Mouse (Mus musculus) G1E (cell line): Measurements from ENCODE around the gene Trem2. TPM values are rescaled to one million over a fixed set of nuclear protein-coding genes. Genes with fewer than 3 reads are reported as not detected.
A peak's percentile ranks its signal among the peaks of the same experiment; 100 is the strongest.
"Not testable (repeated sequence)": the region's sequence is repeated elsewhere in the genome, so short reads cannot be mapped to it uniquely, and the experiment has no call there.

Experiments used
- ATAC-seq: 2 replicates; pipeline ENCODE4 v1.8.0; 2016; ENCODE audit warnings: mild to moderate bottlenecking; ENCODE audit not compliant: insufficient number of reproducible peaks, poor library complexity, low FRiP score, severe bottlenecking; ENCODE audit errors: extremely low read depth
- DNase-seq: peaks from one replicate; pipeline ENCODE4 v3.0.0; 2012; ENCODE audit warnings: low spot score
- H3K27me3 ChIP-seq: 2 replicates; pipeline ENCODE4 v1.6.1; 2012; ENCODE audit warnings: mild to moderate bottlenecking, low read length, inconsistent platforms; ENCODE audit not compliant: insufficient read depth
- H3K36me3 ChIP-seq: replicated peaks from 2 replicates; pipeline ENCODE3; 2012; ENCODE audit warnings: mild to moderate bottlenecking, inconsistent platforms
- H3K4me1 ChIP-seq: 2 replicates; pipeline ENCODE4 v1.6.1; 2012; ENCODE audit warnings: low read depth, low read length, inconsistent platforms, mixed read lengths; ENCODE audit not compliant: insufficient read depth
- H3K4me3 ChIP-seq: 2 replicates; pipeline ENCODE4 v1.5.1; 2012; ENCODE audit warnings: low read depth, mild to moderate bottlenecking, inconsistent platforms, low read length, moderate library complexity, mixed read lengths
- H3K9me3 ChIP-seq: replicated peaks from 2 replicates; pipeline ENCODE4 v1.6.1; 2012; ENCODE audit warnings: inconsistent platforms
- CTCF ChIP-seq: IDR thresholded peaks from 2 replicates; pipeline ENCODE4 v1.5.1; 2012; ENCODE audit warnings: low read depth, low read length, inconsistent platforms, mixed read lengths
- GATA1 ChIP-seq: IDR thresholded peaks from 2 replicates; pipeline ENCODE4 v1.6.1; 2012; ENCODE audit warnings: borderline replicate concordance, low read length, inconsistent platforms, mixed read lengths
- GATA2 ChIP-seq: IDR thresholded peaks from 2 replicates; pipeline ENCODE4 v1.6.1; 2012; ENCODE audit warnings: low read depth, low read length, inconsistent platforms, borderline replicate concordance
- POLR2AphosphoS5 ChIP-seq: IDR thresholded peaks from 2 replicates; pipeline ENCODE4 v1.6.1; 2012; ENCODE audit warnings: low read depth, low read length, inconsistent platforms; ENCODE audit not compliant: insufficient replicate concordance
- TAL1 ChIP-seq: conservative IDR thresholded peaks from 2 replicates; pipeline ENCODE4 v1.6.1; 2012; ENCODE audit warnings: low read depth, low read length, inconsistent platforms, mixed read lengths
- polyA plus RNA-seq: library from polyadenylated mRNA; stranded (reverse); fragments of >175 nt; gene quantifications from 2 replicates; pipeline ENCODE4 v1.2.3, GENCODE M21; 2012
- total RNA-seq, 2 experiments: library from RNA; stranded (forward) in 1 of 2; stranded (reverse) in 1 of 2; fragments of 200-1000 nt in 1 of 2; fragments of >200 nt in 1 of 2; fragmentation: Nextera tagmentation in 1 of 2; gene quantifications; 2 replicates each; pipeline ENCODE4 v1.2.3; 2014 to 2017

Trem2 gene
- total RNA-seq (2014; fragmentation: Nextera tagmentation) (0.44 and 2.3 TPM in 2 replicates), total RNA-seq (2017) (0.60 and 0.87 TPM in 2 replicates), polyA plus RNA-seq (1.0 and 1.3 TPM in 2 replicates)

DNA sequence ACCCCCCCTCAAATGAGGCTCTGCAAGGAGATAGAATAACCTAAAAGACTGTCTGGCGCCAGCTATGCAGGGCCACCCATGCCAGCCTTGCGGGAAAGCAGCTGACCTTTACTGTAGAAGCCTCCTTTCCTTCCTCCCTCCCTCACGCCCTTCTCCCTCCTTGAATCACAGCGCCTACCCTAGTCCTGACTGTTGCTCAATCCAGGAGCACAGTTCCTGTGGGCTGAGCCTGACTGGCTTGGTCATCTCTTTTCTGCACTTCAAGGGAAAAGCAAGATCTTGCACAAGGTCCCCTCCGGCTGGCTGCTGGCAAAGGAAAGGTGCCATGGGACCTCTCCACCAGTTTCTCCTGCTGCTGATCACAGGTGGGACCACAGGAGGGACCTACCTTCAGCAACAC, at the start of gene Trem2:
Gene Trem2, plus strand, starts transcription at position 171 of the 400 bp plus-strand sequence.
- Histone ChIP-seq H3K9me3 (no peaks in the 10 kb centered on the region), H3K4me3 (no peak within 1 kb of the TSS), H3K27me3 (peaks cover 15% of the 10 kb centered on the region; the same call in 1 of the 2 replicates), H3K4me1 (peaks cover 33% of the 10 kb centered on the region), H3K36me3 (no peaks in the 10 kb centered on the region)
- TF ChIP-seq TAL1 (no peak), GATA1 (no peak), CTCF (no peak), POLR2AphosphoS5 (no peak), GATA2 (no peak)
- DNase-seq (no peak), ATAC-seq (no peak)

DNA sequence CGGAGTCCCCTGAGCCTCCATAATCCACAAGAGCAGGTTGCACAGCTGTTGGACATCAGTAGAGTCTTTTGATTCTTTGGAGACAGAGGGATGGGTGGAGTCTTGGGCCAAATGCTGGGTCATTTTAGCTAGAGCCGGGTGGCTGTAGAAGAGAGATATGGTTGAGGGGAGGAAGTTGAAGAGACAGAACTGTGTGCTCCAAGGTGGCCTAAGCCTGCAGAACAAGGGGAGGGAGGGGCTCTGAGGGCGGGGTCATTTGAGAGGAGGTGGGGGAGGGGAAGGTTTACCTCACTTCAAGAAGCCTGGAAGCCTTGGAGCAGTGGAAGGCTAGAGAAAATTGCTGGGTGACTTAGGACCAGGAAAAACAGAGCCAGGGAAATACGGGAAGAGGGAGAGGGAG, 47.0 kb upstream of the Trem2 start, which contains the start of gene Treml2:
Gene Treml2, plus strand, starts transcription at position 296 of the 400 bp plus-strand sequence.
- DNase-seq = peak; percentile 84
- H3K36me3 ChIP-seq = peaks cover 30% of the 10 kb centered on the region
- peaks cover 81% of the 10 kb centered on the region for H3K4me1 ChIP-seq
- no peak for TF ChIP-seq GATA2
- TF ChIP-seq POLR2AphosphoS5 = no peak
- TF ChIP-seq TAL1 = peak; percentile 77
- peak within 1 kb of the TSS; percentile 76 for H3K4me3 ChIP-seq
- H3K9me3 ChIP-seq = no peaks in the 10 kb centered on the region
- H3K27me3 ChIP-seq = no peaks in the 10 kb centered on the region
- ATAC-seq = peak; percentile 83

DNA sequence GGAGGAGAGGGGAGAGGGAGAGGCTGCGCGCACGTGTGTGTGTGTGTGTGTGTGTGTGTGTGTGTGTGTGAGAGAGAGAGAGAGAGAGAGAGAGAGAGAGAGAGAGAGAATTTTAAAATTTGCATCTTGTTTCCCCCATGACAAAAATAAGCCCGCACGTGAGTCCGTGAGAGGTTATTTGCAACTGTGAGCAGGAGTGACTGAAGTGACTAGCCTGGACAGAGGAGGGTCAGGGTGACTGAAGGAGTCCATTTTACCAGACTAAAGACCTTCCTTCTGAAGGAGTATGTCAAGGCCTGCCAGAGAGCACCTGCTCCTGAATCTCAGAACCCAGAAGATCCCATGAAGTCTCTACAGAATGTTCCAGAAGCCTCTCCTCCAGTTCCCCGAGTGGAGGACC, 46.4 kb upstream of the Trem2 start:
- ATAC-seq = no peak
- TF ChIP-seq POLR2AphosphoS5 (no peak), GATA1 (no peak), CTCF (no peak), GATA2 (no peak), TAL1 (no peak)
- peak overlapping the region; percentile 76 for H3K4me3 ChIP-seq
- no peak for DNase-seq
- H3K4me1 ChIP-seq = peaks cover 83% of the 10 kb centered on the region
- no peaks in the 10 kb centered on the region for H3K9me3 ChIP-seq
- peaks cover 35% of the 10 kb centered on the region for H3K36me3 ChIP-seq
- no peaks in the 10 kb centered on the region for H3K27me3 ChIP-seq

DNA sequence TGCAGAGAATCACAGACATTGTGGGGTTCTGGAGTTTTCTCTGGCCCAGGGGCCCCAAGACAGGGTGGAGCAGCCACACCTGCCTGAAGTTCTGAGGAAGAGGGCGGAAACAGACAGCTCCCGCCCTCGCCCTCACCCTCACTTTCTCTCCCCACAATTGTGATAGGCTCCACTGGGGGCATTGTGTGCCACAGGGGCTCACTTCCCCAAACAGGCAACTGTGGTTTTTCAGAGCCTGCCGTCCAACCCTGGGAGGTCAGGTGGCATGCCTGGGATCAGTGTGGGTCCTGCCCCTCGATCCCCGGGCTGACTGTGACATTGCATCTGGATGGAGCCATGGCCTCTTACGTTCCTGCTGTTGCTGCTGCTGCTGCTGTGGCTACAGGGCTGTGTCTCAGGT, 46.0 kb upstream of the Trem2 start:
- peak; percentile 68 for ATAC-seq
- peaks cover 85% of the 10 kb centered on the region for H3K4me1 ChIP-seq
- H3K27me3 ChIP-seq = no peaks in the 10 kb centered on the region
- peak overlapping the region; percentile 76 for H3K4me3 ChIP-seq
- DNase-seq = peak; percentile 78
- no peaks in the 10 kb centered on the region for H3K9me3 ChIP-seq
- TF ChIP-seq POLR2AphosphoS5 = no peak
- no peak for TF ChIP-seq TAL1
- no peak for TF ChIP-seq CTCF
- TF ChIP-seq GATA1 = no peak
- no peak for TF ChIP-seq GATA2
- peaks cover 39% of the 10 kb centered on the region for H3K36me3 ChIP-seq

DNA sequence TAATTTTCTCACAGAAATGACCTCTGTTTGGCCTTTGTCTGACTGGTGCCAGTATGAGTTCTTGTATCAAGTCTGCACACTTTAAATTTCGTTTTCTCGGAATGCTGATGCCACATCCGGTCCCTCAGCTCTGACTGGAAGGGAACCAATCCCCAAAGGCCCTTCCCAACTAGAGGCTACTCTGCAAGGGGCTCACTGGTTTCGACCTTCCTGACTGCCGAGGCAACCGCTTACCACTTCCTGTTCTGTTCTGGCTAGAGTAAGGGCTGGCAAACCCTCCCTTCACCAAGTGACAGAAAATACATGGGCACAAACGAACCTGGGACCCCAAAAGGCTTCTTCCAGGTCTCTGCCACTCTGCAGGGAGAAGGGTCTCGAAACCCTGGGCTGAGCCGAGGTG, 45.3 kb upstream of the Trem2 start:
- TF ChIP-seq TAL1 (no peak), GATA1 (no peak), CTCF (no peak), POLR2AphosphoS5 (no peak), GATA2 (no peak)
- DNase-seq (peak; percentile 80), ATAC-seq (peak; percentile 57)
- no peaks in the 10 kb centered on the region for H3K27me3 ChIP-seq
- peak overlapping the region; percentile 76 for H3K4me3 ChIP-seq
- H3K4me1 ChIP-seq = peaks cover 80% of the 10 kb centered on the region
- H3K9me3 ChIP-seq = no peaks in the 10 kb centered on the region
- H3K36me3 ChIP-seq = peaks cover 39% of the 10 kb centered on the region

DNA sequence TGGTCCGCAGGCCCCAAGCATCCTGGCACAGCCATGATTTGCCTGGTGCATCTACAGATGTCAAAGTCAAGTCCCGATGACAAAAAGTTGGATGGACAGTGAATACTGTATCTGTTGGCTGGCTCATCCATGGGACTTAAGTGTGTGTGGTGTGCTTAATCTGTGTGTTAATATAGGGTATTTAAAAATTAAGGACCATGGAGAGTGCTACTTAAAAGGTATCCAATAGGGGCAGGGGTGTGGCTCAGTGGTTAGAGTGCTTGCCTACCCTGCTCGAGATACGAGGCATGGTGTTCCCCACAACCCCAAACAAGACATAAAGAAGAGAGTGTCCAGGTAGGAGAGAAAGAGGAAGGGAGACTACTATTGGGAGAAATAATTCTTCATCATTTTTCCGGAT, 44.4 kb upstream of the Trem2 start:
- peaks cover 48% of the 10 kb centered on the region for H3K36me3 ChIP-seq
- H3K9me3 ChIP-seq = no peaks in the 10 kb centered on the region
- no peak for DNase-seq
- no peak for ATAC-seq
- no peaks in the 10 kb centered on the region for H3K27me3 ChIP-seq
- peak overlapping the region; percentile 52; the same call in 1 of the 2 replicates for H3K4me3 ChIP-seq
- H3K4me1 ChIP-seq = peaks cover 77% of the 10 kb centered on the region
- no peak for TF ChIP-seq TAL1
- no peak for TF ChIP-seq CTCF
- no peak for TF ChIP-seq POLR2AphosphoS5
- TF ChIP-seq GATA1 = no peak
- TF ChIP-seq GATA2 = no peak

DNA sequence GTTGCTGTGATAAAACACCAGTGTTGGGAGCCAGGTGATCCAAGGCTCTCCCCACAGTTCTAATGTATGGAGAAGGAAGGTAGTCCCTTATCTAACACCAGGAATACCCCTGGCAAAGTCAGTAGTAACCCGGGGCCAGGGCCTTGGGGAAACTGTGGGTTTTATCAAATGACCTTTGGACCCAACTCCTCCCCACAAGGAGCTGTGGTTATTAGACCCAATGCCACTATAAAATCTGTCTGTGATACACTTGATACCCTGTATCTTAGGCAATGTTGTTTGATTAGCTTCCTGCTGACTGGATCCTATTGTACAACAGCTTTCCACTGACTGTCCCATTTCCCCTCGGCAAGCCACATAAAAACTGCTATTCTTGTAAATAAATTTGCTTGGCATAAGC, 34.1 kb upstream of the Trem2 start:
- Histone ChIP-seq H3K9me3 (no peaks in the 10 kb centered on the region), H3K4me3 (no peak overlapping the region), H3K4me1 (peaks cover 52% of the 10 kb centered on the region), H3K27me3 (no peaks in the 10 kb centered on the region), H3K36me3 (peaks cover 41% of the 10 kb centered on the region)
- no peak for TF ChIP-seq POLR2AphosphoS5
- TF ChIP-seq GATA1 = no peak
- no peak for TF ChIP-seq TAL1
- no peak for TF ChIP-seq GATA2
- TF ChIP-seq CTCF = no peak
- ATAC-seq = no peak
- DNase-seq = no peak

DNA sequence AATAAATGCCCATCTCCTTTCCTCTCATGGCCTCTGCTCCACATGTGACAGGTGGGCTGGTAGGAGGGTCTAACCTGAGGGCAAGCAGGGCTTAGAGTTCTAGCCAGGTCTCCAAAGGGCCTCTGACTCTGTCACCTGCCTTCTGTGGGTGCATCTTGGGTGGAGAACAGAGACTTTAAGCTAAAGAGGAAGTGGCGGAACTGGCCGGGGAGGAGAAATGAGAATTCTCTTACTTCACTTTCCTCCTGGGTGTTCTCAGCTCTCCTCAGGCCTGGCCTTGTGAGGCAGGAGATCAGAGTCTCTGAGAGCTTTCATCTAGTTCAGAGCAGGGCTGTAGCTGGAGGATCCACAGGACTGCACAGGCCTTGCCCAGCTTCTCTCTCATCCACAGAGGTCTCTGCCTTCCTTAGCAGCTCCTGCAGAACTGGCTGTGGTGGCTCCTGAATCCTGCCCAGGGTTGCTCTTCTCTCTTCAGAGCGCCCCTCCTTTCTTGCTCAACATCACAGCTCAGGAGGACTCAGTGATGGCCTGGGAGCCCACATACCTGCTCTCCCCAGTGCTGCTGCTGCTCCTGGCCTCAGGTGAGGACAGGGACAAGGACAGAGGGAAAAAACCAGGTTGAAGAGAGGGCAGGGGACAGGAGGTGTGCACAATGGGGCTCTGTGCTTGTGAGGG, 30.2 kb upstream of the Trem2 start, which contains the start of gene B430306N03Rik:
Gene B430306N03Rik, plus strand, starts transcription at position 237 of the 675 bp plus-strand sequence.
- H3K36me3 ChIP-seq, H3K4me3 ChIP-seq, H3K9me3 ChIP-seq, H3K27me3 ChIP-seq, DNase-seq: not testable (repeated sequence)
- H3K4me1 ChIP-seq = peaks cover 45% of the 10 kb centered on the region
- peak; percentile 55 for ATAC-seq
